Mouse (Mus musculus): ENCODE results near the gene Myb.

The Myb gene

DNA sequence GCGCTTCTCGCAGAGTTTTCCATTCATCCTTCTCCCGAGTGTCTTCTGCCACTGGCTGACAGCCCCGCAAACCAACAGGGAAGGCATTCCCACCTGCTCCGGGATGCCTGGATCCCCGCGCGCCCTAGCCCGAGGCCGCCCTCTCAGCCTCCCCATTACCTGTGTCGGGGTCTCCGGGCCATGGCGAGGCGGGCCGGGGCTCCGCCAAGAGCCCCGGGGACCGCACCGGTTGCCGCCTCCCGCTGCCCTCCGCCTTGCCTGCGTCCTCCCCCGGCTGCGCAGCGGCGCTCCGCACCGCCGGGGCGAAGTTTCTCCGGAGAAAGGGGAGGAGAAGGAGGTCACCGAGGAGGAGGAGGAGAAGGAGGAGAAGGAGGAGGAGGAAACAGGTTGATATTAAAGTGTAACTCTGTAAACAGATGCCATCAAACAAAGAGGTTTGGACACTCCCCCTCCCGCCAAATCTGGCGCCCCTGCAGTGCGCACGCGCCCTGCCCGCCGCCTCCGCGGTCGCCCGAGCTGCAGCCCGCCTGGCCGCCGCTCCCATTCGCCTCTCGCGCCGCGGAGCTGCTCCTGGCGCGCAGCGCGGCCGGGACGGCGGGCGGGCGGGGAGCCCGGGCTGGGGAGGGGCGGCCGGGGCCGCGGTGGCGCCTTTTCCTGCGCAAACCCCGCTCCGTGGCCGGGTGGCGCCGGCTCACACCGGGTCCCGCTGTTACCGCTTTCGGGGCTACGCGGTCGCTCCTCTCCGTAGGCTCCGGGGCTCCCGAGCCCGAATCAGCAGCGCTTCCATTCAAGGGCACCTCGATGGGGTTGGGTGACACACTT is at the start of gene Myb:
Gene Myb, minus strand, starts transcription at position 448 of the 822 bp plus-strand sequence.
- DNase-seq, result peak; percentile 78 to 84

DNA sequence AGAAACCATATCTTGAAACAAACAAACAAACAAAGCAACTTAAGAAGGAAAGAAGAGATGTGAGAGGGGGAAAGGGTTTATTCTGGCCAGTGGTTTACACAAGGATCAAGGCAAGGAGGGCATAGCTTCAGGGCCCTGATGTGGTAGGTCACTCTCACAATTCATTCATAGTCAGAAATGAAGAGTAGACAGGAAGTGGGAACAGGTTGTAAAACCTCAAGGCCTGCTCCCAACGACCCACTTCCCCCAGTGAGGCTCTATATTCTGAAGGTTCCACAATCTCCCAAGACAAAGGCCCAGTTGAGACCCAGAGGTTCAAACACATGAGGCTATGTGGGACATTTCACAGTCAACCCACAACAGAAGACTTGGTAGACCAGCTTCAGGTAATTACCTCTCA is 46.6 kb upstream of the Myb start:
- DNase-seq, result no peak

DNA sequence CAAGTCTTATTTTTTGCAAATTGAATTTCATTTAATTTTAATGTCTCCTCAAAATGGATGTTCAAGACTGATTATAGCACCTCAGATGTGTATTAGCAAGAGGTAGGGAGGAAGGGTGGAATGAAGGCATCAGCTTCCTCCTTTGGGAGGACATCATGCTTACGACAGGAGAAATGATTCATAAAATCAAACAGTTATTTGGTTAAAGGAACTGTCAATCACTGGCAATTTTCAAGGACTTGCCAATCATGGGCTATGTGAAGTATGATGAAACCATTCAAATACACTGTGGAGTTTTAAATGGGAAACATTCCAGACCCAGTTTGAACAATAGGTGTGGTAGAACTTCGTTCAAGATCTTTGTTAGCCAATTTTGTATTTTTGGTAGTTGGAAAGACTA is 45.4 kb upstream of the Myb start:
- DNase-seq, result no peak

DNA sequence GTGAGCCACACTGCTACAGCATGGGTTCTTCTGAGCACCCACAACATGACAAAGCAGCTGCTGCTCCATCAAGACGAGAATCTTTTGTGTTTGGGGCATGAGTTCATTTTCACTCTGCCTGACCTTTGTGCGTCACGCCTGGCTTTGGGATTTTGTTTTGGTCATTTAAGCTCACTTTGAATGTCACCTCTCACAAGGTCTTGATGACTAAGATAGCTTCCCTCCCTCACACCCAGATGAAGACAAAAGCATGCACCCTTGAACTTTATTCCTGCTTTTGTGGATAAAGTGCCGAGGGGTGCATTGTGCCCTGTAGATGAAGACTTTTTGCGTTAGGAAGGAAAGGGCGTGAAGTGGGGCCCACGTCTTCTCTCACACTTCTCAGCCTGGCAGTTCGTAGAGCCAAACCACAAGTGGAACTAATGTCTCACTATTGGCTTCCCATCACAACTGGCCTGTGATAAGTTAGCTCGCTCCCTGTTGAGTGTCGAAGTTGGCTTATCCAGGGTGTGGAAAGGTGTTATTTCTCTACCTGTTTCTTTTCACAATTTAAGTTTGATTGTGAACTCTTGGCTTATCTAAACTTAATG is 43.8 kb upstream of the Myb start:
- DNase-seq, result no peak

DNA sequence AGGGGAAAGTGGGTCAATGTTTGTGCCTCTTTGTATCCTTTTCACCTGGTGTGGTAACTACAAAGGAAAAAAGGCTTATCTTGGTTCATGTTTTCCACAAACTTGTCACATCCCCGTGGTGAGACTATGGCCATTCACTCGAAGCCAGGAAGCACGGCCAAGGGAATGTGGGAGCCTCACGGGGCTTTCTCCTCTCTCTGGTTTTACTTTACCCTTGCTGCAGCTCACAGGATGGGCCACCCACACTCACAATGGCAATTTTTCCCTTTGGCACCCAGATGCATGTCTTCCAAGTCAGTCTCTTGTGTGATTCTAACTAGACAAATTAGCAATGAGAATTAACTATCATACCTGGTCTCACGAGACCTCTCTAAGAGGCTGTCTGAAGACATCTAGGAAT is 43.1 kb upstream of the Myb start:
- peak in 1 of 2 experiments; percentile 24 for DNase-seq

DNA sequence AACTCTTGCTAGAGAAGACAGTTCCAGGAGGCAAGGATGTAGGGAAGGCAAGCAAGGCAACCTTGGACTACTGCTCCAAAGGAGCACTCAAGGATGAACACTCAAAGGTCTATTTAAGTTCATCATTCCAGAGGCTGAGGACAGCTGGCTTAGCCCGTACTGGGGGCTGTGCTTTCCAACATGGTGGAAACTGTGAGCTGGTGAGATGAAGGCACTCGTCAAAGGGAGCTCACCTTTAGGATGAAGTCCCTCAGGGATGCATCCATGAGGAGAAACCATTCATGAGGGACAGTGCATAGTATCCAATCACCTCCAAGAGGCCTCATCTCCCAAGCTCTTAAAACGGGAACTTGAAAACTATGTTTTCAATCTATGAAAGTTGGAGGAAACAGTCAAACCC is 42.7 kb upstream of the Myb start:
- DNase-seq, result peak in 1 of 2 experiments; percentile 3

DNA sequence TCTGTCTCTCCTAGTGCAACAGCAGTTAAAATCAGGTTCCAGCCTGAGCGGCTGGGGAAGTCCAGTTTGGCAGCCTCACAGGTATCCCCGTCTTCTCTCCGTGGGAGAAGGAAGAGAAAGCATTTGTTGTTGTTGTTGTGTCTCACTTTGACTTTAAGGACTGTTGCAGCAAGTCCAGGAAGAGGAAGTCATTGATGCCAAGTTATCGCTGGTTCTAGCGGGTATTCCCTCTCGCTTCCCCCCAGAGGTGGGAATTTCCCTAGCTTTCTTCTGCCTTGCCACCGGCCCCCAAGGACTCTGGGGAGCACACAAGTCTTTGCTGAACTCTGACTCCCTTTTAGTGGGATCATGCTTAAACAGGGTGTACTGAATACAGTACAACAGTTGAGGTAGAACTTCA is 40.0 kb upstream of the Myb start:
- peak in 1 of 2 experiments; percentile 5 for DNase-seq

DNA sequence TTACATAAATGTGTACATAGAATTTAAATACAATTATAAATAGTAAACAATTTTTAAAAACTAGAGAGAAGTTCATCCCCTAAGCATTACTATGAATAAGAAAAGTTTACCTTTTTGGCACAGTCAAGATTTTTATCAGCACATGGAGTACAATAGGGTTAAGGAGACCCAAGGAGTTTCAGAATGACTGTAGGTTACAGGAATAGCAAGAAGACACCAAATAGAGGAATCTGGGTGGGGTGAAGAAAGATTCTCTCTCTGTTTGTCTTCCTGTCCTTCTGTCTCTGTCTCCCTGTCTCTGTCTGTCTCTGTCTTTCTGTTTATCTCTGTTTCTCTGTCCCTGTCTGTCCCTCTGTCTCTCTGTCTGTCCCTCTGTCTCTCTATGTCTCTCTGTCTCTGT is 39.5 kb upstream of the Myb start:
- DNase-seq, result no peak

DNA sequence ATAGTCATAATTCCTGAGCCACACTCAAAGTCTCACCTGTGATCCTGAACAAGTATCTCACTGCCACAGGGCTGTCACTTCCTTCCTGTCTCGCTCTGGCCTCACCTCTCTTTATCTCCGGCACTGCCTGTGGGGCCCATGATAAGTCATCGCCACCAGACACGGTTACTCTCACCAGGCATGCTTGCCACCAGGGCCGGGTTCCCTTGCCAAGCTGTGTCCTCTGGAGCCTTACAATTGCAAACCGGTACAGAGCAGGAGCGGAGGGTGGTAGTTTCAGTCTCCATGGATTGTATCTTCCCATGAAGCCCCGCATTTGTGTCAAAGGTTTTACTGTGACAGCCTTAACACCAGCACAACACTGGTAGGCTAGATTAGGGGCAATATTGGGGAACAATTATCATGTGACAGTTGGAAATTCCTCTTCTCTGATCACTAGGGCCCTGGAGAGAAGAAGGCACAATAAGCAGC is 35.9 kb upstream of the Myb start:
- peak in 1 of 2 experiments; percentile 66 for DNase-seq

DNA sequence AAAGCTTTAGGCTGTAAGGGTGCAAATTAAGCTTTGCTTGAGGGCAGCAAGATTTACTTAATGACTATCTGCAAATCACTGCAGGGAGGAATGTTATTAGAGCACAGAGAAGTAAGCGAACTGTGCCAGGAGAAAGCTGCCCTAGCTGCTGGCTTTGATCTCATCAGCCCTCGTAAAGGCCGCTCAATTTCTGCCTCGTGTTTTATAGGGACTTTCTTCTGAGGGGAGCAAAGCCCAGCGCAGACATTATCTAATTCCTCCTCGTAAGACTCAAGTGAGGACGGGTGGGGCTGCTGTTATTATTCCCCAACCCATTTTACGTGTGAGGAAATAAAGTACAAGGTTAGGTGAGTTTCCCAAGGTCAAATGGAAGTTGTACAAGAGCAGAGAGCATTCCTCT is 34.8 kb upstream of the Myb start:
- DNase-seq, result no peak

DNA sequence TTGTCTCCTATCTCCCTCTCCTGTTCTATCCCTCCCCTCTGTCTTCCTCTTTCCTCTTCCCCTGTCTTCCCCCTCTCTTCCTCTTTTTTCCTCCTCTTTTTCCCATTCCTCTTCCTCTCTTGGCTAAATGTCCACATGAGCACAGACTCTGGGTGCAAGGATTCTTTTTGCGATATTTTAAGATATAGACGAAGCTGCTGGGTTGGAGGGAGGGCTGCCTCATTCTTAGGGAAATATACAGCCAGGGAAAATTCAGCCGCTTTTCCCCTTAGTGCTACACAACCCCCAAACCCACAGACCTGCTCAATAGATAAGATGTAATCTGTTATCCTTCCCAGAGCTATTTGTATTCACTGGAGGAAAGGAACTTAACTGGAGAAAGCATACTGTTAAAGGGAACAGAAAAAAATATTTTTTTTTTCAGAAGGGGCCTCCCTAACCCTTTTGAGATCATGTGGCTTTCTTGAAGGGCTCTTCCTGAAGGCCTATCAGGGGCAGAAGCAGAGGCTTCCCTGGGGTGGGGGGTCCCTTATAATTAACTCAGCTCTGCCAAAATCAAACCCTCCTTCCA is 33.2 kb upstream of the Myb start:
- no peak for DNase-seq

DNA sequence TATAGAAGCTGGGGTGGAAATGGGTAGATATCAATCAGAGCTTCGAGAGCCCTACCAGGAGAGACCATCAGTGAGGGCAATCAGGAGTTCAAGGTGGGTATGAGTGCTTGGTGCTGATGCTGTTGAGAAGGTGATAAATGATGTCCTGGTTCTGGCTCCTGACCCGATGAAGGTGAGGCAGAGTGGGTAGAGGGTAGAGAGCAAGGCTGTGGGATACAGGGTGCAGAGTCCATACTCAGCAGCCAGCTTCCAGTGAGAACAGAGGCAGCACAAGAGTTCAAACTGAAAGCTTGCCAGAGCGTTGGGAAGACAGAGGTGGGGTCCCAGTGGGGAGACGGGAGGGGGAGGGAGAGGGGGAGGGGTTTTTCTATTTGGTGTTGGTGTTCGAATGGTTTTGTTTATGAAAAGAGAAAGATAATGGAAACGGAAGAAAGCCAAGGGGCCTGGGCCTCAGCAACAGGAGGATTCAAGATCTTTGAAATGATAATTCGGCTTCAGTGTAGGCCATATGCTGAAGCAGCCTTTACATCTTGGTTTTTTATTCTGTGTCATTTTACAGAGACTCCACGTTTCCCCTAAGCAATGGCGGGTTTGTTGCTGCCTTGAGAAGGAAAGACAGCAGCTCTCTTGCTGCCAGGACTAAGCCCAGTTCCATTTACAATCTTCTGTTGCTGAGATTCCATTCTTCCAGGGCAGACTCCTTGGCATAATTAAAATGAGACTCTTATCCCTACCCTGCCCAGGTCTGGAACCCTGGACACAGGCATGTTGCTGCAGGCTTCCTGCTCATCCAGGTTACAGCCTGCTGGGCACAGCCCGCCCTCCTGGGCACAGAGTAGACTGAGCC is 32.5 kb upstream of the Myb start:
- no peak for DNase-seq

DNA sequence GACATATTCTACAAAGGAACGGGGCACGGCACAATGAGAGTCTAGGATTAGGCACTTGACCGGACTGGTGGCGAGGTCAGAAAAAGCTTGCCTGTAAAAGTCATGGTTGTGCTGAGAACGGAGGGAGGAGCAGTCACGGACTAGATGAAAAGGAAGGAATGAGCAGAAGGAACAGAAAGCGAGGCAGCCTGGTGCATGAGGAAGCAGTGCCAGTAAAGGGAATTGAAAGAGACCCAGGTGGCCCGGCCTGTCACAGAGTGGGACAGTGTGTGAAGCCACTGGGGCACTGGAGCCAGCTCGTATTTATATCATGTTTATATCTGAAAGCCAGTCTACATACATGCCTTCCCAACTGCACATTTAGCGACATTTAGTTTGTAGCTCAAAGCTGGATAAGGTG is 31.7 kb upstream of the Myb start:
- DNase-seq, result no peak

DNA sequence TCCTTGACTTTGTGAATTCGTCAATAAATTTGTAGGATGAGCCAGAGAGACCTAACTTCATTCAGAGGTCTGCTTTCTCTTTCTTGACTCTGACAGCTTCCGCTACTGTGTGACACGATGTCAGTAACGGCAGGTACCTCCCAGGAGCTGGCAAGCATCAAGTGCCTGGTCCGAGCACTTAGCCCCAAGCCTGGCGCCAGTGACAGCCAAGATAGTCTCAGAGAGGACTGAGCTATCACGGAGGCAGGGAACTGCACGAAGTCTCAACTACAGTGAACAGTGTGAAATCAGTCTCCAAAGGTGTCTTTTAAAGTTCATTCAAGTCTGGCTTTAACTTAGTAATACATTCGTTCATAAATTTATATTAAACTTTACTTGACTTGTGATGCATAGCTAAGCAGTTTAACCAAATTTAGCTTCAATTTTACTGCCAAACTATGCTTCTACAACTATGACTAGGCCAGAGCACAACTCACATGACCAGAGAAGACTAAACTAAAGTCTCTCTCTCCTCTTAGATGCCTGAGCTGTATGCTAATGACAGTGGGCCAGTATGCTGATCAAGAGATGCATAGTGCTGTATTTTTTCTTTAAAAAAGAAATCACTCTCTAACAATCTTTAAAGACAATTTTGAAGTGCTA is 29.1 kb upstream of the Myb start:
- no peak for DNase-seq

DNA sequence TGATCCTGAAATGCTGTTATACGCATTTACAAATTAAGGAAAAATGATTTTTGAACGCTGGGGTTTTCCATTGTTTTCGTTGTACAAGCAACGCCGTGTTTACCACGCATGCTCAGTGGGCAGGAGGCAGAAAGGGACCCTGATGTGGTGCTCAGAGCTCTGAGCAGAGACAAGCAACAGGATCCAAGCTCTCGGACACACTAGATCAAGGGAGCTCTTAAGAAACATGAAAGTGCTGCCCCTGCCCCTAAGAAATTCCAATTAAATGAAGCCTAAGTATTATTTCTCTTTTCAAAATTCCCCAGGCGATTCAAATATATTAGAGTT is 28.5 kb upstream of the Myb start:
- DNase-seq, result no peak

DNA sequence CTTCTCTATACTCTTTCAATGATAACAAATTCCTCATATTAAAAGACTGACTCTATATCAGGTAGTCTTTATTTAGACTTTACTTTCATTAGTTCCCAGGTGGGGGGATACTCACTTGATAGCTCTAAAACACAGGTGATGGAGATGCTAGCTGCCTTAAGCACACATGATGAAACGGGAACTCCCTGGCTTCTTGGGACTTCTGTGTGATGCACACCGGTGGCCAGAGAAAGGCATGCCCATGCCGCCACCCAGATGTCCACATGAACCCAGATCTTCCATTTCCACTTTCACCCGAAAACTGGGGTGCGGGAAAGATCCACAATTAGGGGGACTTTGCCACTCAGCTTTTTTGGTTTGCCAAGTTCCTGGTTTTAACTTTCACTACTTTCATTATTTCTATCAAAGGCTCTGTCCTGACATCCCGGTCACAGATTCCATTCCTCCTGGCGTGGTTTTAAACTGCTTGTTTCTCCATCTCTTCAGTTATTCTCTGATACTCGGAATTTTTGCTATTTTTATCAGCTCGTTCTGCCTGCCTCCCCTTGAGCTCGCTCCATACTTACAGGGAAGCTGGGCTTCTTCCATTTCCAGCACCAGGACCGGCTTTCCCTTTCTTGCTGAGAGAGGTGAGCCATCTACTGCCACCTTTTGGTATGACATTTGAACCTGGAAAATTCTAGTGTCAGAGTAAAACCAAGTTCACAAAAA is 27.9 kb upstream of the Myb start:
- DNase-seq, result peak in 1 of 2 experiments; percentile 57

DNA sequence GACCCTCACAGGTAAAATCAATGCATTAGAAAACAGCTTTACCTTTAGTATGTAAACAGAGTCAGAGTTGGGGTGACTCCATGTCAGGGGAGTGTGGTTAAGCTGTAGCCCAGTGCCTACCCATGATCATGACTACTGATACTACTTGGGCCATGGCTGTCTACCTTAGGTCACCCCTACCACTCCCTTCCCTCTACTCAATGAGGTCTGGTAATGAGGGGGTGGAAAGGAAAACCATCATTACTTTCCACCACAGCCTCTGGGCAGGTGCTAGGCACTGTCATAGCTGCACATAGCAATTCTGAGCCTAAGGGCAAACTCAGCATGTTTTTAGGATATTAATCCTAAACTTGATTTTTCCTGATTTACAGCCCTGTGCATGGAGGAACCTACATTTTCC is 27.1 kb upstream of the Myb start:
- no peak for DNase-seq

DNA sequence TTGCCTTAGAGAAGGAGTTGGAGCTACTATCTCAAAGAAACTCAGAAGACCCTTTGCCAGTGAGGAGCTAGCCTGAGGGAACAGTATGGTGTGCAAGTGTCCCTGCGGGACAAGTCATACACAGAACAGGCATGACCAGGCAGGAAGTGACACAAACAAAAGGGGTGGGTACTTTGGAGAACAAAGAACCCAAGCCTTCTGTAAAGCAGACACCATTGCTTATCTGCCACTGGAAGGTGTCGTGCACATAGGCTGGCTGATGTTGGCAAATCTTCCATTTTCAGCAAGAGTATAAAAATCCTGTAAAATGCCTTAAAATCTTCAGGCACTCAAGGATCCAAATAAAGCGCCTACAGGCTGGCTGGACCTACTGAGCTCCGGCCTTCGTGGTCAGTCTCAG is 25.9 kb upstream of the Myb start:
- peak in 1 of 2 experiments; percentile 74 for DNase-seq

DNA sequence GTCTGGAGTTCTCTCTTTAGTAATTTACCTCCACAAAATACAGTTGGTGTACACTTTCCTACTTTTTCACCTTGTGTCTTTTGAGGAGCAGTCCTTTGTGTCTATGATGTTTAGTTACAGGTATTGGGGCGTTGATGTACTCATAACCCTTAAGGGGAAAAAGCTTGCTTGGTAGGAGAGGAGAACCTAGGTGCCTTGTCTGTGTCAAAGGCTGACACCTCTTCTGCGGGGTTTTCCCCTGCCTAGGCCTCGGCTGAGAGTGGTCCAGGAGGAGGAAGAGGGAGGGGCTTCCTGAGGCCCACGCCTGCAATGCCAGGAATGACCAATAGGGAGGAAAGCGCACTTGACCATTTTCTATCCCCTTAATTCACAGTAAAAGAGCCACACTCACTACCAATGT is 17.9 kb upstream of the Myb start:
- DNase-seq, result no peak

DNA sequence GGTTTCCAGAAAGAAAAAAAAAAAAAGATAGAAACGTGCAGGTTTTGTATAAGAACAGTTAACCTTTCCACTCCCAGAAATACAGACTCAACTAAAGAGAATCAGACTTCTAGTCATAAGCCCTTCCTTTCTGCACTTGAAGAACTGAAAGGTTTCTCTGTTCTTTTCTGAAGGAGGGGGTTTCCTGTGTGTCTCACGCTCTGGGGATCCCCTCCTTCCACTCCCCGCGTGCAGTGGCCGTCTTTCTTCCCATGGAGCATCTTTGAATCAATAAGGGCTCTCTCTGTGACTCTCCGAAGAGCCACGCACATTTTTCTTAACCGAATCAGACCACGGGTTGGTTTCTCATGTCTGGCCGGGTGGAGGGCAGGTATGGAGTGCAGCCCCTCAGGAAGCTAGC is 17.5 kb upstream of the Myb start:
- DNase-seq, result no peak

DNA sequence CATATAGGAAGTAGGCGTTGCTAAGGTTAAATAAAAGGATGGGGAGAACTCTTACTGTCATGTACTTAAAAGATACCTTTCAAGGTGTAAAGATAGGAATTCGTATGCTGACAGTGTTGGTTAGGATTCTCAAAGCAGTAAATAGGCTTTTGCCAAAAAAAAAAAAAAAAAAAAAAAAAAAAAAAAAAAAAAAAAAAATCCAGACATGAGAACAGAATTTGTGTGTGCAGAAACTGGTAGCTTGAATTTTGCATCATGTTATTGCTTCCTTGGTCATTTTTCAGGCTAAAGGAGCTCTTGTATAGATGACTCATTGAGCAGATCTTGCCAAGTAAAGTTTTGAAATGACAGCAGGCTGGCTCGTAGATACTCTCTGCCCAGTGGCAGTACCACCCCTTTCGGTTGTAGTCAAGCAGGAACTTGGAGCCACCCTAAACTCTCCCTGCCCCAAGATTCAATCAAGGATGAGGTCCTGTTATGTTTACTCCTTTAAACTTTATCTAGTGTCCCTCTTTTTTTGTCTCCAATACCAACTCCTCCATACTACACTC is 11.9 kb upstream of the Myb start:
- DNase-seq, result no peak

DNA sequence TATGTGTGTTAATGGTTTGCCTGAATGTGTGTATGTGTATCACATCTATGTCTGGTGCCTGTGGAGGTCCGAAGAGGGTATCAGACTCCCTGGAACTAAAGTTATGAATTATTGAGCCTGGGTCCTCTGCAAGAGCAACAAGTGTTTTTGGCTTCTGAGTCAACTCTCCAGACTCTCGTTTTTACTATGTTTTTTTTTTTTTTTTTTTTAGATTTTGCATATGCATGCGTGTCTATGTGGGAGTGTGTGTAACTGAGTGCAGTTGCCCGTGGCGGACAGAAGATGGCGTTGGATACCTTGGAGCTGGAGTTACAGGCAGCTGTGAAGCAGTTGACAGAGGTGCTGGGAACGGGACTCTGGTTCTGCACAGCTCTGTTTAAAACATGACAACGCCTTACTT is 7.7 kb upstream of the Myb start:
- DNase-seq, result no peak

Data from thymus, adult 18-20 months (tissue).